Mouse (Mus musculus): ENCODE results near the gene Ermap. TPM values are rescaled to one million over a fixed set of nuclear protein-coding genes. Genes with fewer than 3 reads are reported as not detected.

The Ermap gene
- under 1 TPM; 0.28 to 0.31 TPM for total RNA-seq (2021)
- long read RNA-seq, experiment 1: 0 reads
- long read RNA-seq, experiment 2: 0 reads

DNA sequence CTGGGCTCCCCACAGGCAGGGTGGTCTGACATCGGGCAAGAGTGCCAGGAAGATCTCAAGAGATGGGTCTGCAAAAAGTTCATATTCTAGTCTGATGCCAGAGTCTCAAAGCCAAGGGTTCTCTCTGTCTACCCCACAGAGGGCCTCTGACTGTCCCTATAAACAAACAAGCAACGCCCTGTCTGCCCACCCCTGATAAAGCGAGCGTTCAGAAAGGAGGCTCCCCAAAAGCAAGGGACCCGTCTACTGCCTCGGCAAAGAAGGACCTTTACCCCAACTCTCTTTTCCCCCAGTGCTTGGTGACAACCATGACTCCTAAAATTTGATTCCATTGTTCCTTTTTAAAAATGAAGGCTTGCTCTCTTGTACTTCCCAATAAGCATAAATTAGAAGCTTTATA is at the start of gene Ermap:
Gene Ermap, minus strand, starts transcription at position 148 of the 400 bp plus-strand sequence.
- DNase-seq (ENCODE audit: low spot score in 2 of 2): no peak

- DNase-seq (ENCODE audit: low spot score in 2 of 2): peak; percentile 32 to 58
These were observed 49.4 kb upstream of the Ermap start for GRCm38 (mm10) chr4:119239181-119239682.

DNA sequence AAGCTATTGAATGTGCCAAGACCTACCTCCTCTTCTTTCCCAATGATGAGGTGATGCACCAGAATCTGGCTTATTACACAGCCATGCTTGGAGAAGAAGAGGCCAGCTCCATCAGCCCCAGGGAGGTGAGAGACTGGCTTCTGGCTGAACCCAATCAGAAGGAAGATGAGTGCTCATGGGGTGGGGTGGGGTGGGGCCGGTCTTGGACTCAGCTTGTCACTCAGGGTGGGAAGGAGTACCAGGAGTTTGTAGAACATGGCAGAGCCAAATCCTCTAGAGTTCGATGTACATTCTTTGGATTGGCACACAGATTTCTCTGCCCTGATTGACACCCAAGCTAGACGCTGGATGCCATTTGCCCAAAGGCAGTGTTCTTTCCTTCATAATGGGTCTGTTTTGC is 48.9 kb upstream of the Ermap start:
- no peak for DNase-seq (ENCODE audit: low spot score in 2 of 2)

DNA sequence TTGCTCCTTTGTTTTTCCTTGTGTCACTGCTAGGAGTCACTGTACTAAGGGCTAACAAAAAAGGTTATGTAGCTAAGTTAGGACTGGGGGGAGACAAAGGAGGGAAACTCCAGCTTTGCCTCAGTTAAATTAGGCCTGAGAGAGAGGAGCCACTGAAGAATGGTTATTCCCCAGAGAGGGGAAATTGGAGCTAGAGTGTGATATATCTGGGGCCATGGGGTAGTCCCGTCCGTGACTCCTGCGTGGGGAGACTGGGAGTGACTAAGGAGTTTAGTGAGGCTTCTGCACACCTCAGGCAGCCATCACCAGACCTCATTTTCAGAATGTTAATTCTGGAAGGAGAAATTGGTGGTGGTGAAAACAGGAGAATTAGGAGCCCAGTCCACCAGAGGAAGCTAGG is 44.5 kb upstream of the Ermap start:
- no peak for DNase-seq (ENCODE audit: low spot score in 2 of 2)

- peak; percentile 41 to 71 for DNase-seq (ENCODE audit: low spot score in 2 of 2)
These were observed 43.6 kb upstream of the Ermap start for GRCm38 (mm10) chr4:119233256-119233901.

DNA sequence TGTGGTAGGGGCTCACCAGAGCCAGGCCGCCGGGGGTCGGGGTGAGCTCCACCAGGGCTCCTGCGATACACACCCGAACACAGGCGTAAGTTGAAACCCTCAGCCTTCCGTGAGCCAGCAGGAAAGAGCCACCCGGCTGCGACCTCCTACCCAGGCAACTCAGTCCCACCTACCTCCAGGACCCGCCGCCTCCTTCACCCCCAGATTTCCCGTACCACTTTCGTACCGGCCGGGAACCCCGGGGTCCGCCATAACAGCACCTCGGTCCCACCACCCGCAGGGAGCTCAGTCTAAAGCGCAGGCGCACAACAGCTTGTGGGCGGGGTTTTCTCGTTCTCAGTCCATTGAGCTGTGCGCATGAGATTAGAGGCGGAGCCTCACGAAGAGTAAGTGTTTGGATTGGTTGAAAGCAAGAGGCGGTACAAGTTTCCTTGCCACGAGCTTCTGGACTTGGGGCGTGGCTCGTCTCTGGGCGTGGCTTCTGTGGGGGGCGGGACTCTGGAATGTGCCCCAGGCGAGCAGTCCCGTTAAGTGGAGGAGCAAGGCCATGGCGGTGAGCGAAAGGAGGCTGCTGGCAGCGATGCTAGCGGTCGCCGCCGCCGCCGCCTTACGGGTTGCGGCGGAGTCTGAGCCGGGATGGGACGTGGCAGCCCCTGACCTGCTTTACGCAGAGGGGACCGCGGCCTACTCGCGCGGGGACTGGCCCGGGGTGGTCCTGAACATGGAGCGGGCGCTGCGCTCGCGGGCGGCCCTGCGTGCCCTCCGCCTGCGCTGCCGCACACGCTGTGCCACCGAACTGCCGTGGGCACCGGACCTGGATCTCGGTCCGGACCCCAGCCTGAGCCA is 42.8 kb upstream of the Ermap start, which contains the start of the genes AU022252 and P3h1:
Gene AU022252, minus strand, starts transcription at position 303 of the 846 bp plus-strand sequence.
Gene P3h1, plus strand, starts transcription at position 506 of the 846 bp plus-strand sequence.
- peak; percentile 98 to 99 for DNase-seq (ENCODE audit: low spot score in 2 of 2)

DNA sequence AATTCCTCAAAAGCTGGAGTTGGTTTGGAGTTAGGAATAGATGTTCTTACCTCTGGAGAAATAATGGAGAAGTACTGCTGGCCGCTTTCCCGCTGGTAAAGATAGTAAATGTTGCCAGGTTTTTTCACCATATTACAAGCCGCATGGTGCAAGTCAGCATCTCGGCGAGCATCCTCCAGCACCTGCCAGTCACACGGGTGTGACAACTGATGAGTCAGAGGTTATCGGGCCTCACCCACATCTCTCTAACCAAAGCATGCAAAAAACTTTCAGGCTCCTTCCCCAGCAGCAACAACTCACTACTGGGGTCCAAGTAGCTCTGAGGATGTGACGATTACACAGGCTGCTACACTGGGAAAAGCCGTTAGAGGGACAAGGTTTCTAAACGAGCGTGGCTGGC is 36.9 kb upstream of the Ermap start:
- no peak for DNase-seq (ENCODE audit: low spot score in 2 of 2)

DNA sequence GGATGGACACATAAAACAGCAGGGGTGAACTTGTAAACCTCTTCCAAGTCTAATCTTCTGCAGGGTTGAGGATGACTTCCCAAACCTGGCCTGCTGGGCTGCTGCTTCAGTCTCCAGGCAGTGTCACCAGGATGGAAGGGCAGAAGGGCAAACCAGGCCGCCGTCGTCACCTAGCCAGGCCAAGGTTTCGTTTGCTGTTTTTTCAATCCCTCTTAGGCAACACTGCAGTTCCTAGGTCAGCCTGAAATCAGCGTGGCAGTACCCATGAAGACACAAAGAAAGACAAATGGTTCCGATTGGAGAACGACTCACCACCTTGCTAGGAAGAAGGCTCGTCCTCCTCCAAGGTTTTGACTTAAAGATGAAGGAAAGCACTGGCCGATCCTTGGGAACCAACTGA is 35.9 kb upstream of the Ermap start:
- no peak for DNase-seq (ENCODE audit: low spot score in 2 of 2)

DNA sequence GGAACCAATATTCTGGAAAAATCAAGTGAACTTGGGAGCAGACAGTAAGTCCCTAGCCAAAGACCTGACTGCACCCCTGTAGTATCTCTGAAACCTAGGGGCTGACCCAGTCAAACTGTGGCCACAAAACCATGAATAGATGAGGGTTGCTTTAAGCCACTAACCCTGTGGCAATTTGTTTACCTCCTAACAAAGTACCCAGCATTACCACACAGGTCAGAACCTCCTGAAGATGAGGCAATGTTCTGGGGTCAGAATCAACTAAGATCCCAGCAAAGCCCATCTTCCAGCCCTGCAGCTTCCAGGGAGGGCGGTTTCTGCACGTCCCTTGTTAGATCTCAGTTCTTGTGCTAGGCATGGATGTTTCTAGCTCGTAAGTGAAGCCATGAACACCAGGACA is 34.7 kb upstream of the Ermap start:
- no peak for DNase-seq (ENCODE audit: low spot score in 2 of 2)

GRCm38 (mm10) chr4:119223696-119224095 is 33.9 kb upstream of the Ermap start:
- peak in 1 of 2 experiments; percentile 29 for DNase-seq (ENCODE audit: low spot score in 2 of 2)

DNA sequence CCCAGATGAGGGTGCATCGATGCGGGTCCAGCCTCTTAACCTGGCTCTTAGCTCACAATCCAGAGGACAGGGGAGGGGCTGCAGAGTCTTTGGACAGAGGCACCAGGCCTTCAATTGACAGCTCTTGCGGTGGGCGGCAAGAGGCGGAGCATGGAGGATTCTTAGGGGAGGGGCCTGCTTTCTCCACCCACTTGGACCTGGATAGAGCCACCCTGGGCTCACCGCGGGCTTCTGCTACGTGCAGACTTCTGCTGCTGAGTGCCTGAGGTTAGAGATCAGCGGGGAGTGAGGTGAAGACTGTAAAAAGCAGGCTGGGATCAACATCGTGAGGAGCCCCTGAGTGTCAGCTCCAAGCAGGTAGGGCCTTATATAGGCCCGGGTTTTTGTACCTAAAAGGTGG is 28.4 kb upstream of the Ermap start, which contains the start of gene Tmem269:
Gene Tmem269, minus strand, starts transcription at position 49 of the 400 bp plus-strand sequence.
- DNase-seq (ENCODE audit: low spot score in 2 of 2): no peak

DNA sequence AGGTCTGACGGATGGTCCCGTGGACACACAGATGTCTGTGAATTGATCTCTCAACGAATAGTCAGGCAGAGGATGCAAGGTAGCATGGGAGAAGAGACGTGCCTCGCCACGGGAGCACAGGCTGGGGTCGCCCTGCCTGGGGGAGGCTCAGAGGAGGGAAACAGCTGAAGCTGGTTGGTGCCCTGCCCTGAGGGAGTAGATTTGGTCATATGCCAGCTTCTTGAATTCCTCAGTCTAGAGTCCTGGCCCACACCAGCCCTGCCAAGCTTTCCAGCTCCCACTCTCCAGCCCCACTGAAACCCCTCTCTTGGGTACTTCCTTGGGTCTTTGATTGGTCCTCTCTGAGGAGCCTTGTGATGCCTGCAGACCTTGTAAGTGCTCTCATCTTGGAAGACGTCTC is 26.9 kb upstream of the Ermap start:
- no peak for DNase-seq (ENCODE audit: low spot score in 2 of 2)

- peak; percentile 27 to 52 for DNase-seq (ENCODE audit: low spot score in 2 of 2)
These were observed 14.9 kb upstream of the Ermap start for GRCm38 (mm10) chr4:119204672-119205071.

GRCm38 (mm10) chr4:119198105-119198504 is 8.3 kb upstream of the Ermap start:
- no peak for DNase-seq (ENCODE audit: low spot score in 2 of 2)

GRCm38 (mm10) chr4:119195582-119196320 is 5.9 kb upstream of the Ermap start:
- peak in 1 of 2 experiments; percentile 26 for DNase-seq (ENCODE audit: low spot score in 2 of 2)

DNA sequence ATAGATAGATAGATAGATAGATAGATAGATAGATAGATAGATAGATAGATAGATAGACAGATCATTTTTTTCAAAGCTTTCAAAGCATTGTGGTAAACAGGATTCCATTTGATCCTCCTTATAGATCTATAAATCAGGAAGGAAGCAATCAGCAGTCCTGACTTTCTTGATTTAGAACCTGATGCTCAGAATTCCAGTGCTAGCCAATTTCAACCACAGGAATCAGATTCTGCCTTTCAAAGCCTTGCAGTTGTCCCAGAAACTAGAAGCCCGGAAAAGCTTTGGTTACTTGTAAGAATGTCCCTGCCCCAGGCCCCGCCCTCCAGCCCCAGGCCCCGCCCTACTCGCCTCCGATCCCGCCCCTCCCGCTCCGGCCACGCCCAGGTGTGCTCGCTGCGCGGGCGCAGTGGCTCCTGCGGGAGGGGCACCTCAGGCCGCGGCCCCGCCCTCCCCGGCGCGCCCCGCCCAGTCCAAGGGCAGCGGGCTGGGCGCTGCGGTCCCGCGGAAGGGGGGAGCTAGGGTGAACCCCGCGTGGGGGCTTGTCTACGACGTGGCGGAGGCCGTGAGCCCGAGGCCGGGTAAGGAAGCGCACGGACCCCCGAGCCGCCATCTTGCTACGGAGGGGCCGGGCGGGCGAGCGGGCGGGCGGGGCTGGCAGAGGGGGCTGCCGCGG is 5.2 kb upstream of the Ermap start, which contains the start of gene Svbp:
Gene Svbp, plus strand, starts transcription at position 398 of the 673 bp plus-strand sequence.
- DNase-seq (ENCODE audit: low spot score in 2 of 2): peak; percentile 74 to 85

DNA sequence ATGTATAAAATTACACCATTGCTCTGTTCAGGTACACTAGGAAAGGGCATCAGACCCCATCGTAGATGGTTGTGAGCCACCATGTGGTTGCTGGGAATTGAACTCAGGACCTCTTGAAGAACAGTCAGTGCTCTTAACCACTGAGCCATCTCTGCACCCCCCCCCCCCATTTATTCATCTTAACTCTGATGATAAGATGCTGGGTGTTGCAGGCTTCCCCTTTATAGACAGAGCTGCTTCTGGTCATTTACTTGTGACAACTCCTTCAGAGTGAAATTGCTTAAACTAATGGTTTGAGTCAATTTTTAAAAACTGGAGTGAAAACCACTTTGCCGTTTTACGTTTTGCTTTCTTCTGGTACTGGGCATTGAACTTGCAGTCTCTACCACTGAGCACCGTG is 2.9 kb upstream of the Ermap start:
- DNase-seq (ENCODE audit: low spot score in 2 of 2): no peak

DNA sequence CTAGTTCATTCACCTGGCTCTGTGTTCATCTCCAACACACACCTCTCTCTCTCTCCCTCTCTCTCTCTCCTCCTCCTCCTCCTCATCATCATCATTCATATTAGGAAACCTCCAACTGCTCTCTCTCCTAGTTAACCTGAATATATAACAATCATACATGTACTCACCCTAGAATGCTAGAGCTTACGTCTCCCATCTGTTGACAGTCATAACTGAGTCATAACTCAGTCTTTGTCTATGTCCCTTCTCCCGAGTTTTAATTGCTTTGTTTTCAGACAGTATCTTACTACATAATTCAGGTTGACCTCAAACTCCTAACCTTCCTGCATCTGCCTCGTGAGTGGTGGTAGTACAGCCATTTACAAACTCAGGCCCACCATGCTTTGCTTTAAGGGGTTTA is 1.5 kb upstream of the Ermap start:
- no peak for DNase-seq (ENCODE audit: low spot score in 2 of 2)

- DNase-seq (ENCODE audit: low spot score in 2 of 2): no peak
These were observed 807 bp upstream of the Ermap start for GRCm38 (mm10) chr4:119190618-119191017.

DNA sequence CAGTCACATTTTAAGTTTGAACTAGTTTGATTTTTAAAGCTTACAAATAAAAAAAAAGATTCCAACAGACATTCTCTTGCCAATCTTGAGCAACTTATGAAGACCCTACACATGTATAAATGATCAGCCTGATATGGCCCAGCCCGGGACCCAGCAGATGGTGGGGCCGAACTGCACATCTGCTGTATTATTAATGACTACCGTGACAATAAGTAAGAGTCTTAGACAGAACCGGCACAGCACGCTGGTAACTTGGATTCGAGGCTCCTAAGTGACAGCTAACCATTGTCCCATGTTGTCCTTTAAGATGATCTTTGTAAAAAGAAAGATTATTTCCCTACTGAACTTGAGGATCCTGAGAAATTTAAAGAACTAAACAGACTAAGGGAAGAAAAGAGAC is 419 bp downstream of the Ermap start:
- no peak for DNase-seq (ENCODE audit: low spot score in 2 of 2)
